Mouse (Mus musculus): ENCODE data around the gene Emx1. TPM values are rescaled to one million over a fixed set of nuclear protein-coding genes. Genes with fewer than 3 reads are reported as not detected.

Emx1 gene
- polyA plus RNA-seq, 1 experiment, result not detected

DNA sequence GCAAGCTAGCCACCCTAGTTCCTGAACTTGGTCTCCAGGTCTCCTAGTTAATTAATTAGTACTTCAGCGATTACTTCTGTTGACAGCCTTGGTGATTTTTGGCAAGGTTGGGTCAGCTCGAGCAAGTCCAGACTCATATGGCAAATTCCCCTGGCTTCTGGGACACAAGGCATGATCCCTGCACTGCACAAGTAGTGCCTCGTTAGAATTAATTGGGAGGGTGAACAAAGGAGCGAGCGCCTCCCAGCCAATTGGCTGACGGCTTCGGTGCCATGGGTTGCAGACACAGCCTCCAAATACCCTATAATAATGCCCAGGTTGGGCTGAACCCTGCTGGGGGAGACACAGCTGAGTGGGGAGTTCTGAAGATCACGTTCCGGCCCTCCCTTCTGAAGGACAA, 39.3 kb downstream of the Emx1 start:
- no peak for TF ChIP-seq POLR2A (IDR thresholded peaks at IDR 0.05; ENCODE audit: borderline replicate concordance, extremely low read depth, low read depth, low read length)
- TF ChIP-seq CTCF (IDR thresholded peaks at IDR 0.05; ENCODE audit: insufficient read depth, low read length), result no peak
- no peak for DNase-seq
- Histone ChIP-seq H3K4me1 (ENCODE audit: control insufficient read depth, insufficient read depth, low read length) (no peaks in the 10 kb centered on the region), H3K4me3 (replicated peaks; ENCODE audit: extremely low read depth, low read depth, low read length) (no peak overlapping the region)
- WGBS, result 87% methylated on average over 9 of the region's 9 CpGs

DNA sequence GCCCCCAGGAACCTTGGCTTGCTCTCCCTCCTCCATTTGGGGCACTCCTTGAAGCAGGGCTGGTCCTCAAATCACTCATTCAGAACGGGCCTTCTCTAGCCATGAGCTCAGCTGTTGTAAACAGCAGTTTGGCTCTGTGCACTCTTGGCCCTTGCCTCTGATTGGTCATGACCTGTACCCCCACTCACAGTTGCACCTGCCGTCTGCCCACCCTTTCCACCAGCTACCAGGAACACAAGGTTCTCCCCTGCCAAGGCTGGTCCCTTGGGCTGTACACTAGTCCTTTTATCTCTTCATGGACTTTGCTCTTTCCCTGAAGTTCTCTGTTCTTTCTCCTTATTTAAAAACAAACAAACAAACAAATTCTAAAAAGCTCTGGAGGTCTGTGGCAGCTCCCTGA, 40.3 kb downstream of the Emx1 start:
- TF ChIP-seq CTCF (IDR thresholded peaks at IDR 0.05; ENCODE audit: insufficient read depth, low read length) (no peak), POLR2A (IDR thresholded peaks at IDR 0.05; ENCODE audit: borderline replicate concordance, extremely low read depth, low read depth, low read length) (no peak)
- no peaks in the 10 kb centered on the region for H3K4me1 ChIP-seq (ENCODE audit: control insufficient read depth, insufficient read depth, low read length)
- DNase-seq, result no peak
- WGBS, result 72% methylated on average over 2 of the region's 2 CpGs
- H3K4me3 ChIP-seq (replicated peaks; ENCODE audit: extremely low read depth, low read depth, low read length), result no peak overlapping the region

DNA sequence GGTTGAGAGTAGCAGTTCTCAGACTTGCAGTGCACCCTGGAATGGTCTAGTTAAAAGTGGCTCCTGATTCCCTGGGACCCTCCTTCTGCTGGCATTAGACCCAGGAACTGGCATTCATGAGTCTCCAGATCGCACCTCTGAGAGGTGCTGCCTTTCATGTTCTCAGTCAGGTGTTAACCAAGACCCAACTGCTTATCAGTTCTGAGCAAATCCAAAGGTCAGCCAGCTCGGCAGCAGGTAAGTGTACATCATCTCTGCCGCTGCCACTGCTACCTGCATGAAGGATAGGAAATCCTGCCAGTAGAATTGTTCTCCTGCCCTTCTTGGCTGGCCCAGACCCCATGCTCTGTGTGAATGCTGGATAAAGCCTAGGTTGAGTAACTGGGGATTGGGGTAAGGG, 43.5 kb downstream of the Emx1 start:
- no peak for DNase-seq
- TF ChIP-seq POLR2A (IDR thresholded peaks at IDR 0.05; ENCODE audit: borderline replicate concordance, extremely low read depth, low read depth, low read length), result no peak
- TF ChIP-seq CTCF (IDR thresholded peaks at IDR 0.05; ENCODE audit: insufficient read depth, low read length), result no peak
- H3K4me1 ChIP-seq (ENCODE audit: control insufficient read depth, insufficient read depth, low read length), result no peaks in the 10 kb centered on the region
- WGBS, result 70% methylated on average over 3 of the region's 3 CpGs
- no peak overlapping the region for H3K4me3 ChIP-seq (replicated peaks; ENCODE audit: extremely low read depth, low read depth, low read length)

DNA sequence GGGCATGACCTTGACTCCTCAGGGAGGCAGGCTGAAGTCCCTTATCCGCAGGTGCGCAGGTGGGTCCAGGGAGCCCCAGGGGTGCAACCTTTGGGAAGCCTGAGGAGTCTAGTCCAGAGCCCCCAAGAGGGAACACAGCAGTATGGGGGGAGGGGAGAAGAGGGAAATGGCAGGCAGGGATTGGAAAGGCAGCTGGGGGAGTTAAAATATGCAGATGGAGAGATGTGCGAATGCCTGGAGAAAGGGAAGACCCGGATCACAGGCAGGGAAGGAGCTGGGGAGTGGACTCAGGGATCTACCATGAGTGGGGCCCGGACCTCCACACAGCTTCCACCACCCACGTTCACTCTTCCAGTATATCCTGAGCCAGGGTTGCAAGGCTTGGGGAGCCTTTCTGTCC, 44.2 kb downstream of the Emx1 start:
- no peak for TF ChIP-seq CTCF (IDR thresholded peaks at IDR 0.05; ENCODE audit: insufficient read depth, low read length)
- TF ChIP-seq POLR2A (IDR thresholded peaks at IDR 0.05; ENCODE audit: borderline replicate concordance, extremely low read depth, low read depth, low read length), result no peak
- no peaks in the 10 kb centered on the region for H3K4me1 ChIP-seq (ENCODE audit: control insufficient read depth, insufficient read depth, low read length)
- 50% methylated on average over 6 of the region's 6 CpGs for WGBS
- no peak overlapping the region for H3K4me3 ChIP-seq (replicated peaks; ENCODE audit: extremely low read depth, low read depth, low read length)
- DNase-seq, result no peak

DNA sequence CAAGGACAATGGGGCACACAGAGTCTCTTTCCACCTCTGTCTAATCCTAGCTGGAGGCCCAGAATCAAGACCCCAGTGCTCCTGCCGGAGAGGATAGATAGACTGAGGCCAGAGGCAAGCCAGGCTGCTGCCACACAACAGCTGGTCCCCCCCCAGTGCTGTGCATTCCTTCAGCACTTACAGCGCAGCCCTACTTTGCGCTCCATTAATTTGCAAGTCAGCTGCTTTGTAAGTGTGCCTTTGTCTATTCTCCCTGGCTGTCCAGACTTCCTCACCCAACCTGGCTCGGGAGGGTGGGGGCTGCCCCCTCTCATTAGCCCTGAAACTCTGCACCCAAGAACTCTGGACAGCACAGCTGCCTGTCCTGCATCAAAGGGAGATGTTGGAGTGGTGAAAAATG, 44.8 kb downstream of the Emx1 start:
- no peak for DNase-seq
- H3K4me1 ChIP-seq (ENCODE audit: control insufficient read depth, insufficient read depth, low read length), result no peaks in the 10 kb centered on the region
- no peak overlapping the region for H3K4me3 ChIP-seq (replicated peaks; ENCODE audit: extremely low read depth, low read depth, low read length)
- 70% methylated on average over 4 of the region's 4 CpGs for WGBS
- TF ChIP-seq POLR2A (IDR thresholded peaks at IDR 0.05; ENCODE audit: borderline replicate concordance, extremely low read depth, low read depth, low read length) (no peak), CTCF (IDR thresholded peaks at IDR 0.05; ENCODE audit: insufficient read depth, low read length) (no peak)

DNA sequence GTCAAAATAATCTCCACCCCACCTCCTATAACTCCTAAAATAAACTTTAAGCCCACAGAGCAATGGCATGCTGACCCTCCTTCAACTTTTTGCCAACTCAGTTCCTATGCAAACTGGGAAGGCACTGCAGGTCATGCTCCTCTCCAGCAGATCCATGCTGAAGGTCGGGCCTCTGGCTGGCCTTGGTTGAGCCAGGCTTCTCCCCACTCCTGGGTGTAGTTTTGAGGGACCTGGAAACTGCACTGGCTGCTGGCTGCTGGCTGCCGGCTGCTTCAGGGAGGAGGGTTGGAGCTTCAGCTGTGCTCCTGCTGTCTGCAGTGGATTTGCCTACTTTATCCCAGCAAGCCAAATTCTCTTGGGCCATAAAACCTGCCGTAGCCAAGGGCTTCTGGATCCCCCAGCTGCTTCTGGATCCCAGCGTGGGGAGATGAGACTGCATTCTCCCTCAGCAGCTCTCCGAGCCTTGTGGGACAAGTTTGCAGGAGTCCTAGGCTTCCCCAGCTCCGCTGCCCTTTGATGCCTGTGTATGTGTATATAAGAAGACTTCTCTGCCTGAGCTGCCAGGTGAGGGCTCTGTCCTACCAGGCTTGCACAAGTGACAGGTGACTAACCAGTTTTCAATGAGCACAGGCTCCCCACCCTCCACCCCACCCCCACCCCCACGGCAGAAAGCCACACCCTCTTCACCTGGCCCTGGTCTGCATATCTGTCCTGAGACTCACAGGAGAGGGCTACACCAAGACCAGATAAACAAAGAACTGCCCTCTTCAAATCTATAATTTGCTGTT, 45.8 kb downstream of the Emx1 start:
- TF ChIP-seq CTCF (IDR thresholded peaks at IDR 0.05; ENCODE audit: insufficient read depth, low read length), result no peak
- no peak for TF ChIP-seq POLR2A (IDR thresholded peaks at IDR 0.05; ENCODE audit: borderline replicate concordance, extremely low read depth, low read depth, low read length)
- 50% methylated on average over 7 of the region's 7 CpGs for WGBS
- Histone ChIP-seq H3K4me3 (replicated peaks; ENCODE audit: extremely low read depth, low read depth, low read length) (no peak overlapping the region), H3K4me1 (ENCODE audit: control insufficient read depth, insufficient read depth, low read length) (no peaks in the 10 kb centered on the region)
- no peak for DNase-seq

DNA sequence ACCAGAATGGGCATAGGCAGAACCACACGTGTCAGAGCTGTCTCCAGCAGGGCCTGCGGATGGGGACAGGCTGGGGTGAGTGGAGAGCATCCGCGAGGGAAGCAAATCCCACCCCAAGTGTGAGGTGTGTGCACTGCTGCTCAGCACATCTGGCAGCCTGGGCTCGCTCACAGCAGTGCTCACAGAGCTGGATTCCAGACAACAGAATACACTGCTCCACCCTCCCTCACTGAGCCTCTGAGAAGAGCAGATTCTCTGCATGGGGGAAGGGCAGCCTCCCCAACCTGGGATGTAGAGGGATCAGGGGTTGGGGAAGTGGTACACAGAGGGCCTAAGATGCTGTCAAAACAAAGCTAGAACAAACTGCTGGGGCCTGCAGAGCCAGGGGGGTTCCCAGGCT, 47.6 kb downstream of the Emx1 start:
- Histone ChIP-seq H3K4me1 (ENCODE audit: control insufficient read depth, insufficient read depth, low read length) (0 out of 2 replicates have a peak, but pooled peaks cover 2% of the 10 kb centered on the region), H3K4me3 (replicated peaks; ENCODE audit: extremely low read depth, low read depth, low read length) (no peak overlapping the region)
- 68% methylated on average over 5 of the region's 5 CpGs for WGBS
- TF ChIP-seq CTCF (IDR thresholded peaks at IDR 0.05; ENCODE audit: insufficient read depth, low read length) (no peak), POLR2A (IDR thresholded peaks at IDR 0.05; ENCODE audit: borderline replicate concordance, extremely low read depth, low read depth, low read length) (no peak)
- no peak for DNase-seq

DNA sequence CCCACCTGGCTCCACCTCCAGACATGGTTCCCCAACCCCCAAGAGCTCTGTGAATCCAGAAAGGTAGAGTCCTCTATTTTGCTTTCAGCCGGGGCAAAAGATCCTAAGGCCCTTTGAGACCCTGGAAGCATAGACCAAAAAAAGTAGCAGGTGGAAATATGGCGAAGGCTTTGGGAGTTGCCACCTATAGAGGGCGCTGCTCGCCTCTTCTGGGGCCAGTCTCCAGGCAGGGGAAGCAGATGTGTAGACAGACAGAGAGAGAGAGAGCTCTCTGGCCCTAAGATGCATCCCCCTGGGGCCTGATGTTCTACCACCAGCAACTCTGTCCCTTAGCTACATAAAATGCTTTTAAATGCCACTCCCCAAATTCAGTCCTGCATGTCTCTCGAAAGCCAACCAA, 49.8 kb downstream of the Emx1 start:
- no peak for TF ChIP-seq POLR2A (IDR thresholded peaks at IDR 0.05; ENCODE audit: borderline replicate concordance, extremely low read depth, low read depth, low read length)
- TF ChIP-seq CTCF (IDR thresholded peaks at IDR 0.05; ENCODE audit: insufficient read depth, low read length), result peak; percentile 31; the same call in 1 of the 2 replicates
- 46% methylated on average over 5 of the region's 5 CpGs for WGBS
- peak; percentile 12 for DNase-seq
- no peak overlapping the region for H3K4me3 ChIP-seq (replicated peaks; ENCODE audit: extremely low read depth, low read depth, low read length)
- 0 out of 2 replicates have a peak, but pooled peaks cover 2% of the 10 kb centered on the region for H3K4me1 ChIP-seq (ENCODE audit: control insufficient read depth, insufficient read depth, low read length)

DNA sequence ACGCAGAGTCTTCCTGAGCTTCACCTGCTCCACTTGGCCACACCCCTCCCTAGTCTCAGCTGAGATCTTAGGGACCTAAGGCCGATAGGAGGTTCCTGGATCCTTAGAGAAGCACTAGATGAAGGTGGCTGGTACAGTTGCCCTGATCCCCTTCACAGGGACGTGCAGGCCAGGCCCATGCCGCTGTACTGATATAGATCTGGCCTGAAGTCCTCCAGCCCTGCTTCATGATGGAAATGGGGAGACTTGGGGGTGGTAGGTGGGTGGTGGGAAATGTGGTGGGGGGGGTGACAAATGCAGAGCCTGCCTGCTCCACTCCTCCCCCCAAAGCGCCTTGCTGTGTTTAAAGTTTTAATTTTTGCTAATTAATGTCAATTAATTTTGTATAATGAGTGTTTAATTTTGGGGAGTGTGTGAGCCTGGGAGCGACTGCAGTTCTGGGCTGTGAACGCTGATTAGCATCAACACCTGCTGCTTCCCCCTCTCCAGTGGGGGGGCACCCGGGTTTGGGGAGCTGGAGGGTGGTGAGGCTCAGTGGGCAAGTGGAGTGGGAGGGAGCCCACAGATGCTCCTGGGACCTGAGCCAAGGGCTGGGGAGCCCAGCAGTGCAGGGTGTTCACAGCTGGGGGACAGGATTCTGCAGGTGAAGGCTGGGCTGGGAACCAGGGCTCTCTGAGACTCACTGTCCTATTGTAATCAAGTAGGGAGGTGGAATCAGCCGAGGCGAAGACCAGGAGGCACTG, 50.5 kb downstream of the Emx1 start:
- no peak for DNase-seq
- TF ChIP-seq CTCF (IDR thresholded peaks at IDR 0.05; ENCODE audit: insufficient read depth, low read length) (no peak), POLR2A (IDR thresholded peaks at IDR 0.05; ENCODE audit: borderline replicate concordance, extremely low read depth, low read depth, low read length) (no peak)
- WGBS, result 63% methylated on average over 10 of the region's 10 CpGs
- no peak overlapping the region for H3K4me3 ChIP-seq (replicated peaks; ENCODE audit: extremely low read depth, low read depth, low read length)
- 0 out of 2 replicates have a peak, but pooled peaks cover 2% of the 10 kb centered on the region for H3K4me1 ChIP-seq (ENCODE audit: control insufficient read depth, insufficient read depth, low read length)
